Mouse (Mus musculus) heart, embryonic 15.5 days (tissue): ENCODE measurements around the gene Rps28. TPM values are rescaled to one million over a fixed set of nuclear protein-coding genes. Genes with fewer than 3 reads are reported as not detected.

ENCODE experiments used
- ATAC-seq: fragments of 200-750 bp; cut with Nextera tagmentation; replicated peaks from 2 replicates; pipeline ENCODE4 v1.8.0; 2017; ENCODE audit warnings: low read depth, moderate TSS enrichment; ENCODE audit not compliant: insufficient number of reproducible peaks, insufficient read depth, low FRiP score
- H3K27ac ChIP-seq: fragments of 300-500 bp; sonication (generic); 2 replicates; pipeline ENCODE4 v1.5.1; 2015; ENCODE audit warnings: mild to moderate bottlenecking, inconsistent platforms
- H3K27me3 ChIP-seq: fragments of 300-500 bp; sonication (generic); 2 replicates; pipeline ENCODE4 v1.6.1; 2015; ENCODE audit warnings: inconsistent platforms
- H3K36me3 ChIP-seq: fragments of 300-500 bp; sonication (generic); 2 replicates; pipeline ENCODE4 v1.6.1; 2015; ENCODE audit warnings: mild to moderate bottlenecking, inconsistent platforms
- H3K4me1 ChIP-seq: fragments of 300-500 bp; sonication (generic); replicated peaks from 2 replicates; pipeline ENCODE4 v1.6.1; 2015; ENCODE audit warnings: inconsistent platforms
- H3K4me2 ChIP-seq: fragments of 300-500 bp; sonication (generic); 2 replicates; pipeline ENCODE4 v1.6.1; 2015; ENCODE audit warnings: inconsistent platforms, mild to moderate bottlenecking, moderate library complexity
- H3K4me3 ChIP-seq: fragments of 300-500 bp; sonication (generic); 2 replicates; pipeline ENCODE4 v1.5.1; 2015; ENCODE audit warnings: mild to moderate bottlenecking, inconsistent platforms
- H3K9ac ChIP-seq: fragments of 300-500 bp; sonication (generic); 2 replicates; pipeline ENCODE4 v1.6.1; 2015; ENCODE audit warnings: mild to moderate bottlenecking, inconsistent platforms
- H3K9me3 ChIP-seq: fragments of 300-500 bp; sonication (generic); replicated peaks from 2 replicates; pipeline ENCODE4 v1.6.1; 2016; ENCODE audit warnings: inconsistent platforms
- WGBS: fragments of 180-500 bp; shearing (Covaris S2); methylation state at CpG from one replicate; pipeline ENCODE4 v1.1.7; 2015; ENCODE audit warnings: mixed read lengths; 5-methylcytosine and 5-hydroxymethylcytosine counted together
- polyA plus RNA-seq: library from polyadenylated mRNA; unstranded; fragments of >200 nt; fragmentation: Nextera tagmentation; extraction: Ambion mirVana; gene quantifications from 2 replicates; pipeline ENCODE4 v1.2.1, GENCODE M21; 2015

The Rps28 gene
- polyA plus RNA-seq, 1 experiment from 2014 or later: 543 TPM

- no peak for ATAC-seq
These were observed 50.9 kb downstream of the Rps28 start for GRCm38 (mm10) chr17:33773426-33773825.

GRCm38 (mm10) chr17:33771617-33772016, 52.7 kb downstream of the Rps28 start:
- Histone ChIP-seq H3K27ac (no peak overlapping the region), H3K4me2 (no peak overlapping the region), H3K9me3 (no peaks in the 10 kb centered on the region), H3K4me3 (no peak overlapping the region), H3K4me1 (no peaks in the 10 kb centered on the region), H3K9ac (no peak overlapping the region), H3K36me3 (peaks cover 6% of the 10 kb centered on the region; the same call in 1 of the 2 replicates), H3K27me3 (0 out of 2 replicates have a peak, but pooled peaks cover 3% of the 10 kb centered on the region)
- ATAC-seq: no peak
- 91% methylated on average over 4 of the region's 4 CpGs for WGBS

More at GRCm38 (mm10) chr17:33773426-33773825, 50.9 kb downstream of the Rps28 start:
- Histone ChIP-seq H3K4me2 (no peak overlapping the region), H3K27me3 (0 out of 2 replicates have a peak, but pooled peaks cover 3% of the 10 kb centered on the region), H3K4me1 (peaks cover 5% of the 10 kb centered on the region), H3K36me3 (peaks cover 11% of the 10 kb centered on the region; the same call in 1 of the 2 replicates), H3K9ac (no peak overlapping the region), H3K4me3 (no peak overlapping the region), H3K9me3 (no peaks in the 10 kb centered on the region), H3K27ac (no peak overlapping the region)
- 79% methylated on average over 6 of the region's 6 CpGs for WGBS

Other genes with a start within 250 kb of the Rps28 start
- gene Zfp414, start 195.5 kb downstream of the Rps28 start, polyA plus RNA-seq: 29.8 and 32.1 TPM in 2 replicates
- gene Pram1, start 186.5 kb downstream of the Rps28 start, polyA plus RNA-seq: 0.24 and 0.70 TPM in 2 replicates
- 180 and 183 TPM in 2 replicates for gene Hnrnpm, start 137.7 kb downstream of the Rps28 start, polyA plus RNA-seq
- gene March2, start 105.9 kb downstream of the Rps28 start, polyA plus RNA-seq: 98.6 and 118 TPM in 2 replicates
- gene Rab11b, start 64.0 kb downstream of the Rps28 start, polyA plus RNA-seq: 274 and 318 TPM in 2 replicates
- gene Angptl4, start 42.7 kb downstream of the Rps28 start, polyA plus RNA-seq: 15.4 and 20.0 TPM in 2 replicates
- gene Kank3, start 14.0 kb downstream of the Rps28 start, polyA plus RNA-seq: 44.1 and 52.6 TPM in 2 replicates
- 487 and 517 TPM in 2 replicates for gene Ndufa7, start within 50 bp of the Rps28 start, polyA plus RNA-seq
- 31.4 and 39.9 TPM in 2 replicates for gene Cd320, start 18.5 kb upstream of the Rps28 start, polyA plus RNA-seq
- gene Gm7029, start 49.3 kb upstream of the Rps28 start, polyA plus RNA-seq: not detected in 2 replicates
- 5.3 and 7.3 TPM in 2 replicates for gene Kifc1, start 66.1 kb upstream of the Rps28 start, polyA plus RNA-seq
- 0.18 TPM in 1 of 2 replicates, not detected in the other for gene Platr17, start 80.6 kb upstream of the Rps28 start, polyA plus RNA-seq
- gene Daxx, start 84.9 kb upstream of the Rps28 start, polyA plus RNA-seq: 27.1 and 36.7 TPM in 2 replicates
- gene Tapbp, start 91.3 kb upstream of the Rps28 start, polyA plus RNA-seq: 44.3 and 61.3 TPM in 2 replicates
- 11.3 and 15.3 TPM in 2 replicates for gene Zbtb22, start 91.3 kb upstream of the Rps28 start, polyA plus RNA-seq
- 34.7 and 44.8 TPM in 2 replicates for gene Rgl2, start 105.0 kb upstream of the Rps28 start, polyA plus RNA-seq
- 112 and 115 TPM in 2 replicates for gene Pfdn6, start 115.8 kb upstream of the Rps28 start, polyA plus RNA-seq
- gene Wdr46, start 116.1 kb upstream of the Rps28 start, polyA plus RNA-seq: 16.3 and 24.1 TPM in 2 replicates
- 5.1 and 6.5 TPM in 2 replicates for gene B3galt4, start 126.9 kb upstream of the Rps28 start, polyA plus RNA-seq
- 35.5 and 44.7 TPM in 2 replicates for gene Vps52, start 131.2 kb upstream of the Rps28 start, polyA plus RNA-seq
- 847 and 935 TPM in 2 replicates for gene Rps18, start 131.4 kb upstream of the Rps28 start, polyA plus RNA-seq
- 37.4 and 80.9 TPM in 2 replicates for gene H2-K1, start 175.8 kb upstream of the Rps28 start, polyA plus RNA-seq
- gene Ring1, start 200.1 kb upstream of the Rps28 start, polyA plus RNA-seq: 15.8 and 20.8 TPM in 2 replicates
- 47.4 and 56.2 TPM in 2 replicates for gene H2-Ke6, start 203.5 kb upstream of the Rps28 start, polyA plus RNA-seq
- gene Slc39a7, start 207.1 kb upstream of the Rps28 start, polyA plus RNA-seq: 97.8 and 133 TPM in 2 replicates
- gene Rxrb, start 207.2 kb upstream of the Rps28 start, polyA plus RNA-seq: 26.8 and 38.5 TPM in 2 replicates
- 1.3 and 4.6 TPM in 2 replicates for gene Col11a2, start 214.9 kb upstream of the Rps28 start, polyA plus RNA-seq